Mouse (Mus musculus) hindbrain, embryonic 13.5 days (tissue): ENCODE results near the gene Acat2. TPM values are rescaled to one million over a fixed set of nuclear protein-coding genes. Genes with fewer than 3 reads are reported as not detected.
"Not testable (repeated sequence)": the region's sequence is repeated elsewhere in the genome, so short reads cannot be mapped to it uniquely, and the experiment has no call there.

Experiments used
- ATAC-seq: fragments of 200-750 bp; cut with Nextera tagmentation; 2 replicates; pipeline ENCODE4 v1.8.0; 2017; ENCODE audit warnings: moderate TSS enrichment; ENCODE audit not compliant: low FRiP score
- H3K27ac ChIP-seq: fragments of 300-500 bp; sonication (generic); 2 replicates; pipeline ENCODE4 v1.5.1; 2015; ENCODE audit warnings: inconsistent platforms, mild to moderate bottlenecking, moderate library complexity
- H3K27me3 ChIP-seq: fragments of 300-500 bp; sonication (generic); 2 replicates; pipeline ENCODE4 v1.6.1; 2015; ENCODE audit warnings: mild to moderate bottlenecking, inconsistent platforms
- H3K36me3 ChIP-seq: fragments of 300-500 bp; sonication (generic); 2 replicates; pipeline ENCODE4 v1.6.1; 2015; ENCODE audit warnings: mild to moderate bottlenecking, inconsistent platforms
- H3K4me1 ChIP-seq: fragments of 300-500 bp; sonication (generic); replicated peaks from 2 replicates; pipeline ENCODE4 v1.6.1; 2015; ENCODE audit warnings: inconsistent platforms
- H3K4me2 ChIP-seq: fragments of 300-500 bp; sonication (generic); 2 replicates; pipeline ENCODE4 v1.6.1; 2015; ENCODE audit warnings: inconsistent platforms, mild to moderate bottlenecking, moderate library complexity
- H3K4me3 ChIP-seq: fragments of 300-500 bp; sonication (generic); 2 replicates; pipeline ENCODE4 v1.5.1; 2015; ENCODE audit warnings: mild to moderate bottlenecking, inconsistent platforms
- H3K9ac ChIP-seq: fragments of 300-500 bp; sonication (generic); 2 replicates; pipeline ENCODE4 v1.6.1; 2015; ENCODE audit warnings: mild to moderate bottlenecking, inconsistent platforms
- H3K9me3 ChIP-seq: fragments of 300-500 bp; sonication (generic); 2 replicates; pipeline ENCODE4 v1.6.1; 2016; ENCODE audit warnings: inconsistent platforms
- WGBS: fragments of 180-500 bp; shearing (Covaris S2); methylation state at CpG from one replicate; pipeline ENCODE4 v1.1.7; 2015; 5-methylcytosine and 5-hydroxymethylcytosine counted together
- polyA plus RNA-seq: library from polyadenylated mRNA; unstranded; fragments of >200 nt; fragmentation: Nextera tagmentation; extraction: Ambion mirVana; gene quantifications from 2 replicates; pipeline ENCODE4 v1.2.1, GENCODE M21; 2015

Gene Acat2
- polyA plus RNA-seq, 1 experiment from 2014 or later, result 331 TPM

DNA sequence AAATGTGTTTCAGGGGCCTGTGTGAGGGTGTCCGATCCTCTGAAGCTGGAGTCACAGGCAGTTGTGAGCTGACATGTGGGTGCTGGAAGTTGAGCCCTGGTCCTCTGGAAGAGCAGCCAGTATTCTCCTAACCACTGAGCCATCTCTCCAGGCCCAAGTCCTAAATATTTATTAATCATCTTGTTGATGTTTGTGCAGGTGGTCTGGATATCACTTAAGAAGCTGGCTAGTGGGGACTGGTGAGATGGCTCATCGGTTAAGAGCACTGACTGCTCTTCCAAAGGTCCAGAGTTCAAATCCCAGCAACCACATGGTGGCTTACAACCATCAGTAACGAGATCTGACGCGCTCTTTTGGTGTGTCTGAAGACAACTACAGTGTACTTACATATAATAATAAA is 10.9 kb downstream of the Acat2 start:
- no peak for ATAC-seq
- no peak overlapping the region for H3K27ac ChIP-seq
- H3K4me3 ChIP-seq, result no peak overlapping the region
- 96% methylated on average over 5 of the region's 5 CpGs for WGBS
- H3K4me2 ChIP-seq, result no peak overlapping the region
- H3K9me3 ChIP-seq, result no peaks in the 10 kb centered on the region
- H3K27me3 ChIP-seq, result no peaks in the 10 kb centered on the region
- H3K36me3 ChIP-seq, result peaks cover 75% of the 10 kb centered on the region
- H3K9ac ChIP-seq, result no peak overlapping the region
- H3K4me1 ChIP-seq, result no peaks in the 10 kb centered on the region

DNA sequence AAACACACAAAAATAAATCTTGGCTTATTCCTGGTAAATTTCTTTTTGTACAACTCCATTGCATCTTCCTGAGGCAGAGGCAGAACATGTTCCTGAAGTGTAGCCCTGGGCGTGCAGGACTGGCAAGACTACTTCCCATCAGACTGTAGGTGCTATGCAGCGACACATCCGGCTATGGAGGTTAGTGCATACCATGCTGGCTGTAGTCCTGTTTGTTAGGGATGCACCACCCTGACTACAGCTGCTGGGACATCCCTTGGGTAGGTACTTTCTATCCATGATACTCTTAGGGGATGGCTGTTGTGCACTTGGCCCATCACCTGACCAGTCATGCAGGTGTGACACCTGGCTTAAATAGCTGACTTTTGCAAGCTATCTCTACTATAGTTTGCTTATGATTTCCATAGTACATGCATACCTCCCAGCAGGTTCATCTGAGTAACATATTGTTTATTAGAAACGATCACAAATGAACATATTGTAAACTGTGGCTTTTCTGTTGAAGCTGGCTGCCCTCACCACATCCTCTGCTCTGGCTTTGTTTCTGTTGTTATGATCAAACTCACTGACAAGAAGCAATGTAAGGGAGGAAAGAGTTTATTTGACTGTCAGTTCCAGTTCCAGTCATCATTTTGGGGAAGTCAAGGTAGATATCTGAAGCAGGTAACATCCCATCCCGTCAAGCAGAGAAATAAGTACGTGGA is 17.9 kb downstream of the Acat2 start:
- WGBS, result 94% methylated on average over 6 of the region's 6 CpGs
- Histone ChIP-seq H3K4me3 (no peak overlapping the region), H3K4me1 (peaks cover 9% of the 10 kb centered on the region), H3K9ac (no peak overlapping the region), H3K27me3 (no peaks in the 10 kb centered on the region), H3K36me3 (peaks cover 50% of the 10 kb centered on the region), H3K9me3 (no peaks in the 10 kb centered on the region), H3K27ac (no peak overlapping the region), H3K4me2 (no peak overlapping the region)
- no peak for ATAC-seq

DNA sequence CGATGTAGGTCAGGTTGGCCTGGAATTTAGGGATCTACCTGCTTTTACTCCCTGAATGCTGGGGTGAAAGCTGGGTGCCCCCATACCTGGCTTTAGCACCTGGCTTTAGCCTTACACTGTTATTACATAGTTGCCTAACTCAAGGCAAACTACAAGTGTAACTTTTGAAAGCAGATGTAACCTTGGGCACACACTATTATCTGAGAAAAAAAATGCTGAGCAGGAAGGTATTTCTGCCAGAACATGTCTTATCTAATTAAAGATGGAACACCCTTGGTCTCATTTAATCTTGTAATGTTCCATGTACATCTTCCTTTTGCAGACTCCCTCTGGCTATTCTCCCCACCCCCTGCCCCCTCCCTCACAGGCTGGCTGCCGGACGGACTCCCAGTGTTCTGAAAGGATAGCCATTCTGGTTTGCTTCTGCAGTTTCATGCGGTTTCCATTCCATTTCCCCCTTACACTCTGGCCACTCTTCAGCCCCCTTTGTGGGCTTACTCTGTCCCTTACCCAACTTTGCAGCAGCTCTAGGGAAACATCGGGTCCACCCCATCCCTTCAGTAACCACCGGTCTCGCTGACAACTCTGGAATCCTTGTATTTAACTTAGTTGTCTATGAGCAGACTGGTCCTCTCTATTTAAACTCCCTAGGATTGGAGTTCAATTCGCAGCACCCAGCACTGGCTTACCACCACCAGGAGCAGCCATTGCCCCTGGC is 18.8 kb downstream of the Acat2 start:
- no peaks in the 10 kb centered on the region for H3K9me3 ChIP-seq
- H3K4me3 ChIP-seq, result no peak overlapping the region
- peaks cover 45% of the 10 kb centered on the region for H3K36me3 ChIP-seq
- no peak overlapping the region for H3K4me2 ChIP-seq
- H3K27me3 ChIP-seq, result no peaks in the 10 kb centered on the region
- ATAC-seq, result no peak
- no peak overlapping the region for H3K27ac ChIP-seq
- 84% methylated on average over 8 of the region's 8 CpGs for WGBS
- peaks cover 9% of the 10 kb centered on the region for H3K4me1 ChIP-seq
- H3K9ac ChIP-seq, result no peak overlapping the region

DNA sequence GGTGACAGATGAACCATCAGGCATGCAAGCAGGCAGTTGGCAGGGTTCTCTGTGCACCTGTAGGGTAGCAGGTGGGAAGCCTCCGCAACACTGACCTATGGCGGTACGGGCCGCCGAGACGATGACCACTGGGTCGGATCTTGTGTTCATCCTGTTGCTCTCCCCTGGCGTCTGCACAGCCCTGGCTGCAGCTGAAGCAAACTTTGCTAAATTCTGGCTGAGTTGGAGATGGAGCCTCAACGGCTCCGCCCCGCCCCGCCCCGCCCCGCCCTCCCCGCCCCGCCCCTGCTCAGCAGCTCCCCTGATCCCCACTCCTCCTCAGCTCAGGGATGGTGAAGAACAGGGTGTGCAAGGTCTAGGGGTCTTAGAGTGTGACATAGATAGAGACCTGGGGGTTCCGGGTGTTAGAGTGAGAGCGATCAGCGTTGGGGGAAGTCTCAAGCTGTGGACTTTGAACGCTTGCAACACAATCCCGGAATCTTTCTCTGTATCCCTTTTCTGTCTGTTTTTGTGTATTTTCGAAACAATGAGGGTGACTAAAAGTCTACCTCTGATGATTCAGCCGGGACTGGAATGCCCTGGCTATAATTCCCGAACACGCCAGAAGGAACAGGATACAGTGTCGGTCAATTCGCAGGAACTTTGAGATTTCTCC is 20.3 kb downstream of the Acat2 start, which contains the start of gene Acat3:
Gene Acat3, minus strand, starts transcription at position 450 of the 655 bp plus-strand sequence.
- 16% methylated on average over 27 of the region's 27 CpGs for WGBS
- Histone ChIP-seq H3K4me1 (peaks cover 9% of the 10 kb centered on the region), H3K9me3 (no peaks in the 10 kb centered on the region), H3K27me3 (no peaks in the 10 kb centered on the region), H3K4me2 (peak within 1 kb of the TSS; percentile 48), H3K9ac (peak within 1 kb of the TSS; percentile 5; the same call in 1 of the 2 replicates), H3K4me3 (peak within 1 kb of the TSS; percentile 20), H3K27ac (no peak within 1 kb of the TSS), H3K36me3 (peaks cover 34% of the 10 kb centered on the region)
- ATAC-seq, result peak; percentile 60

DNA sequence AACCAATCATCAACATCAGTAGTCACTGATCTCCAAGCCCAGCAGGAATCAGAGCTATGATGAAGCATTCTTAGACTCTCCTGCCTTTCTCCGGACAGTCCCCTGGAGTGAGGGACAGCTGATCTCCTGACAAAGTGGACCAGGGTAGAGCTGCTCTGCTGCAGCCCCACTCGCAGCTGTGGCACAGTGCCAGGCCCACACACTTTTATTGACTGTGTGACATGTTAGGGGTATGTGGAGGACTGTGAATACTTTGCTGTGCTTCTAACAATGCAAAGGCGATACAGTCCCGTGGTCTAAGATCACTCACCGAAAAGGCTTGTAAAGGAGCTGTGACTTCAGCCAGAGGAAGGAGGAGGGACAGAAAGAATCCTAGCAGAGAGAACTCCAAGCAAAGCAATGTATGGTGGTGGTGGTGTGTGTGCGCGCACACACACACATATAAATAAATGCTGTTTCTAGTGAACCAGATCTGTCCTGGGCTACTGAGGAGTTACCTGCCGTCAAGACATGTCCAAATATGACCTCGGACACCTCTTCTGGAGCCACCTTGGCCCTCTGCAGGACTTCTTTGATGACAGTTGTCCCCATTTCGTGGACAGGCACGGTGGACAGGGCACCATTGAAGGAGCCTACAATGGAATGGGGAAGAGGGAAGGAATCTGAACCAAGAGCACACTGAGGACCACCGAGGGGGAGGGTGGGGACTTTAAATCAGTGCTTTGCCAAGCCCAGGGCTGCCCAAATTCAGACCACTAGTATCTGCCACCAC is 21.0 kb downstream of the Acat2 start:
- H3K4me3 ChIP-seq, H3K27me3 ChIP-seq, H3K27ac ChIP-seq, H3K4me1 ChIP-seq, H3K9ac ChIP-seq, H3K9me3 ChIP-seq: not testable (repeated sequence)
- Histone ChIP-seq H3K4me2 (peak overlapping the region; percentile 48), H3K36me3 (peaks cover 26% of the 10 kb centered on the region)
- peak; percentile 70 for ATAC-seq
- 50% methylated on average over 3 of the region's 12 CpGs for WGBS

DNA sequence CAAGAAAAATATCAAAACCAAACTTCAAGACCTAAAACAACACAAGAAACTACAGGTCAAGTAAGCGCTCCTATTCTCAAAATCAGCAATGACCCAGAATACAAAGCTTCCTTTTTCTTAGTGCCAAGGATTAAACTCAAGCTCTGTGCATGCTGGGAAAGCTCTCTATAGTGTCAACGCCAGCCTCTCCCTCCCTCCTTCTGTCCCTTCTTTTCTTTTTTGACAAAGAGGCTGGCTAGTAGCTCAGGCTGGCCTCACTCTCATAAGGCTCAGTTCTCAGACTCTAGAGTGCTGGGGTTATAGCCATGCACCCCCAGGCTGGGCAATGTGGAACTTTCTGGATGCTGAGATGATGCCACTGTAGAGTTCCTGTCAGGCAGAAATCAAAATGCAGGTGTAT is 22.5 kb downstream of the Acat2 start:
- Histone ChIP-seq H3K9me3 (no peaks in the 10 kb centered on the region), H3K9ac (no peak overlapping the region), H3K27me3 (no peaks in the 10 kb centered on the region), H3K36me3 (peaks cover 14% of the 10 kb centered on the region), H3K27ac (no peak overlapping the region), H3K4me2 (no peak overlapping the region), H3K4me3 (no peak overlapping the region), H3K4me1 (peaks cover 9% of the 10 kb centered on the region)
- no peak for ATAC-seq
- WGBS, result 42% methylated on average over 2 of the region's 2 CpGs

DNA sequence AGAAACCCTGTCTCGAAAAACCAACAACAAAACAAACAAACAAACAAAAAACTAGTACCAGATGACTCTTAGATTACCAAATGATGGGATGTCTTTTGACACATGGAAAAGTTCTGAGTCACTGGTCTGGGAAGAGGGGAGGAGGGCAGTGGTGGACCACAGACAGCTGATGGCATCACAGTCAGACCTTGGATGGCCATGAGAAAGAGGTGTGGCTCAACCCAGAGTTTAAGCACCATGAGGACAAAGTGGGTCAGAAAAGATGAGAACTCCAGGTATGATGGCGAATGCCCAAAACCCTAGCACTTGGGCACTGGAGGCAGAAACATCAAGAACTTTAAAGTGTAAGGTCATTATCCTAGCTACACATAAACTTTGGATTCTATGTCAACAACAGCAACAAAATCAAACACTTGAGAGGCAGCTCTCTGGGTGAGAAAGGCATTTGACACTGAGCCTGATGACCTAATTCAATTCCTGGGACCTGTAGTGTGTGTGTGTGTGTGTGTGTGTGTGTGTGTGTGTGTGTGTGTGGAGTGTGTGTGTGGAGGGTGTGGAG is 23.1 kb downstream of the Acat2 start:
- 90% methylated on average over 2 of the region's 2 CpGs for WGBS
- H3K9me3 ChIP-seq, result no peaks in the 10 kb centered on the region
- no peak overlapping the region for H3K4me3 ChIP-seq
- no peaks in the 10 kb centered on the region for H3K27me3 ChIP-seq
- ATAC-seq, result no peak
- H3K27ac ChIP-seq, result no peak overlapping the region
- H3K9ac ChIP-seq, result no peak overlapping the region
- H3K4me2 ChIP-seq, result no peak overlapping the region
- H3K36me3 ChIP-seq, result peaks cover 9% of the 10 kb centered on the region
- H3K4me1 ChIP-seq, result peaks cover 9% of the 10 kb centered on the region

DNA sequence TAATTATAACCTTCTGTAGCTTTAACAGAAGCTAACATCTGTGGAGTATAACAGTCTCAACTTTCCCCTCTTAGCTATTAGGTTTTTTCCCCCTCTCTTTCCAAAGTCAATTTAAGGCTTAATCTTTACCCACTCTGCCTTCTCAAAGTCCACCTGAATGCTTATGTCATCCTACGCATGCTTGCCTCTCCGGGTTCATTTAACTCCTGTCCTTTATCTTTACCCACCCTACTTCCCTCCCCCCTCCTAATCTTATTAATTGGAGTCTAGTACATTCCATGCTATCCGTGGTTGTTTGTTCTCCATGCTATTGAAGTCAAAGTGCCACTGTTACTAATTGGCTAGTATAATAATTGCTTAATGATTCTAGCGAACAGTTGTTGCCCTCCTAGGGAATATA is 24.8 kb downstream of the Acat2 start:
- Histone ChIP-seq H3K9ac (no peak overlapping the region), H3K4me3 (no peak overlapping the region), H3K36me3 (no peaks in the 10 kb centered on the region), H3K4me1 (peaks cover 8% of the 10 kb centered on the region), H3K9me3 (no peaks in the 10 kb centered on the region), H3K4me2 (no peak overlapping the region), H3K27ac (no peak overlapping the region), H3K27me3 (no peaks in the 10 kb centered on the region)
- no peak for ATAC-seq
- 77% methylated on average over 4 of the region's 4 CpGs for WGBS

DNA sequence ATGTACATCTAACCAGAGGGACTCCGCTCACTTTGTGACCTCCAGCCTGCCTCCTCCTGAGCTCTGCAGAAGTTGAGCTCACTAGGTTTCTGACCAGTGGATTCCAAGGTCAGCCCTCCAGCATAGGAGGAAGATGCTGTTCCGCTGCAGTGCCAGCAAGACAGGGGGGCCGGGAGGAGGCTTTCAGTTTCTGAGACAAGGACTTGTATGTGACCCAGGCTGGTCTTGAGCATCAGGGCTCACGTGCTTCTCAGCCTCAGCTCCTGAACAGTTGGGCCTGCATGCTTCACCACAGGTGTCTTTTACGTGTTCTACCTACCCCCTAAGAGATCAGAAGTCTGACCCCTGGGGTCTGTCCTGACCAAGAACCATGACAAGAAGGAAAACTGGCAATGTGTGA is 29.0 kb downstream of the Acat2 start:
- WGBS, result 89% methylated on average over 5 of the region's 5 CpGs

DNA sequence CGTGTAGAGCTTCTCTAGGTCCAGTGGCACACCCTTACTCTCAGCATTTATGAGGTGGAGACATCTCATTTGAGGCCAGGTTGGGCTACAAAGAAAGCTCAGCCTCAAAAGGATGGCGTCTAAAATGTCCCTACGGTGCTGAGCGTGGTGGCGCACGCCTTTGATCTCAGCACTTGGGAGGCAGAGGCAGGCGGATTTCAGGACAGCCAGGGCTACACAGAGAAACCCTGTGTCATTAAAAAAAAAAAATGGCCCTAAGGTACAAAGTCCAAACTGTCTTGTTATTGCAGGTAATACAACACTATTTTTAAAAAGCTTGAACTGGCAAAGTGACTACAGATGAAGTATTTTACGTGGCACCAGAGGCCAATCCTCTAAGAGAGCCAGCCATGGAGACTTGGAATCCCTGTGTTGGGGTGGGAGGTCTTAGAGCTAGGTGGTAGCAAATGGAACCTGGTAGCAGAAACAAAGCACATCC is 34.8 kb downstream of the Acat2 start:
- Histone ChIP-seq H3K4me3 (no peak overlapping the region), H3K4me1 (no peaks in the 10 kb centered on the region), H3K36me3 (peaks cover 59% of the 10 kb centered on the region), H3K9me3 (no peaks in the 10 kb centered on the region), H3K9ac (no peak overlapping the region), H3K27ac (no peak overlapping the region), H3K4me2 (no peak overlapping the region), H3K27me3 (no peaks in the 10 kb centered on the region)
- ATAC-seq, result no peak
- 86% methylated on average over 8 of the region's 8 CpGs for WGBS

More for the DNA sequence above, 29.0 kb downstream of the Acat2 start:
- not testable (repeated sequence) for H3K9me3 ChIP-seq, H3K4me3 ChIP-seq, H3K9ac ChIP-seq, H3K36me3 ChIP-seq, H3K4me1 ChIP-seq, H3K27me3 ChIP-seq, H3K27ac ChIP-seq, H3K4me2 ChIP-seq, ATAC-seq

DNA sequence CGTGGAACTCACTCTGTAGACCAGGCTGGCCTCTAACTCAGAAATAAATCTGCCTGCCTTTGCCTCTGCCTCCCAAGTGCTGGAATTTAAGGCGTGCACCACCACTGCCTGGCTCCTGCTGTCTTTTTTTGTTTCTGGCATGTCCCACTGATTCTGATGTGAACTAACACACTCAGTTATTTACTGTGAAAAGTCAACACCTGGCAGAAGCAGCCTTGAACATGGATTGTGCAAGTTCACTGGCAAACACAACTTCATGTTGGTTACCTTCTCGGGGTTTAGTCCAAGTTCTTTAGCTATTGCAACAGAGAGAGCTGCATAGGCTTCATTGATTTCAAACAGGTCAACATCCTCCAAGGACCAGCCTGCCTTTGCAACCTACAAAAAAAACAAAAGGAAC is 35.5 kb downstream of the Acat2 start:
- peaks cover 66% of the 10 kb centered on the region for H3K36me3 ChIP-seq
- ATAC-seq, result no peak
- H3K4me3 ChIP-seq, result no peak overlapping the region
- H3K27ac ChIP-seq, result no peak overlapping the region
- no peaks in the 10 kb centered on the region for H3K9me3 ChIP-seq
- no peak overlapping the region for H3K4me2 ChIP-seq
- H3K4me1 ChIP-seq, result no peaks in the 10 kb centered on the region
- no peaks in the 10 kb centered on the region for H3K27me3 ChIP-seq
- no peak overlapping the region for H3K9ac ChIP-seq
- 96% methylated on average over 3 of the region's 3 CpGs for WGBS

DNA sequence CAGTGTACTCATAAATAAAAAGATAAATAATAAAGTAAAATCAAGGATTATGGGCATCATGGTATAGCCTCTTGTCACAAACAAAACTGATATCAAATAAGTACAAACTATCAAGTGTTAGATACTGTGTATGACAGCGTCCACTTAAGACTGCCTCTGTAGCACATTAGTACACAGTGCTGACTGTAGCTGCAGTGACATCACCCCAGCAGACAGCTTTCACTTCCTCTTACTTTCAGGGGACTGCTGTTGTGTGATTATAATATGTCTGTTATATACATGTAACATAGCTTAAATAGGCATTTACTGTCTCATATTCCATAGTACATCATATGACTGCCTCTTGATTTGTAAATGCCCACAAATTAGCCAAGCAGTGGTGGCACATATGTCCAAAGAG is 39.5 kb downstream of the Acat2 start:
- 94% methylated on average over 1 of the region's 1 CpGs for WGBS
- Histone ChIP-seq H3K4me2 (no peak overlapping the region), H3K9me3 (no peaks in the 10 kb centered on the region), H3K27me3 (no peaks in the 10 kb centered on the region), H3K4me1 (peaks cover 8% of the 10 kb centered on the region), H3K4me3 (no peak overlapping the region), H3K27ac (no peak overlapping the region), H3K36me3 (peaks cover 69% of the 10 kb centered on the region), H3K9ac (no peak overlapping the region)
- no peak for ATAC-seq
